Mouse (Mus musculus) mouse embryonic stem cell (cell line): ENCODE data around the gene Cysrt1.

Experiments
- in situ Hi-C, 2 experiments: fragments of 300-500 bp; cut with MboI; formaldehyde crosslinking; loops; 1 replicate in 1 of 2; 3 replicates in 1 of 2; pipeline ENCODE4 v1.14.3; 2019 to 2020; ENCODE audit warnings: low sequenced_read_pairs in 2 of 2, low pct_unique_long_range_greater_than_20kb in 1 of 2, mixed read lengths in 1 of 2; ENCODE audit not compliant: unreplicated experiment in 1 of 2

The Cysrt1 gene

DNA sequence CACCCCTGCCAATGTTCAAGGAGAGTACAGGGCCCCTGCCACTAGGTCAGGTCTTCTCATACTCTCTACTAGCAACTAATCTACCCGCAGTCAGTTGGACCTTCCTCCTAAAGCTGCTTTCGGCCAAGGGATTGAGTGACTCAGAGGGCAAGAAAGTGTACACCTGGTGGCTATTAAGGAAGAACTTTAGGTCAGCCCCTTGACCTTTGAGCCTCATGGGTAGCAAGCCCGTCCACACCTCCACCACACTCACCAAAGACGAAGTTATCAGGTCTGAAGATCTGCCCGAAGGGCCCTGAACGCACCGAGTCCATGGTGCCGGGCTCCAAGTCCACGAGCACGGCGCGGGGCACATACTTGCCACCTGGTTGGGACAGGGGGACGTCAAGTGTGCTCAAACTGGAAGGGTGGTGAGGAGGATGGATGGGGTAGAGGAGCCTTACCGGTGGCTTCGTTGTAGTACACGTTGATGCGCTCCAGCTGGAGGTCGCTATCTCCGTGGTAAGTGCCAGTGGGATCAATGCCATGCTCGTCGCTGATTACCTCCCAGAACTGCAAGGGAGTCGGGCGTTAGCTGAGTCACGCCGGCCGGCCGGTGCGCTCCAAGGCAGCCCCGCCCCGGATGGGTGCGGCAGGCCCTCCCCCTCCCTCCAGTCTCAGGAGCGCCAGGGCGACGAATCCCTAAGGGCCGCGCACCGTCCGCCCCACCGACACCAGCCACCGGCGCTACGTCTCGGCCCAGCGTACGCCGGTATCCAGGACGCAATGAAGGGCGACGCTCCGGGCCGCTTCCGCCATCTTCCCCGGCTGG lies 18.4 kb downstream of the Cysrt1 start:
- in situ Hi-C loops, result no loop called here

DNA sequence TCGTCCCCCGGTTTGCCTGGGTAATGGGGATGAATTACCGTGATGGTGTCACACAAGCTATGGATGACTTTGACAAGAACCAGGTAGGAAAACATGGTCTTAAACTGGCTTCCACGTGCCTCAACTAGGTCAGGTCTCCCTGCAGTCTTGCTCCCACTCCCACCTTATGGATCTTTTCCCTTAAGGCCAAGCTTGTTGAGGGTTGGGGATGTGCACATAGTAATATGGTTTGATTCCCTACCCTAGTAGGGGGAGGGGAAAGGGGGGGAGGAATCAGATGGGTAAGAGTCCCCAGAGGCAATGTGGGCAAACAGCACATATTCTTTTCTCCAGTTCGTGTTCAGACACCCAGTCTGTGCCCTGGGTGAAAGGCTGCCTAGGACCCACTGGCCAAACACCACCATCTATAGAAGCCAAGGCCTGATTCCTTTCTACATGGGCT lies 20.9 kb downstream of the Cysrt1 start:
- in situ Hi-C loops, result no loop called here

DNA sequence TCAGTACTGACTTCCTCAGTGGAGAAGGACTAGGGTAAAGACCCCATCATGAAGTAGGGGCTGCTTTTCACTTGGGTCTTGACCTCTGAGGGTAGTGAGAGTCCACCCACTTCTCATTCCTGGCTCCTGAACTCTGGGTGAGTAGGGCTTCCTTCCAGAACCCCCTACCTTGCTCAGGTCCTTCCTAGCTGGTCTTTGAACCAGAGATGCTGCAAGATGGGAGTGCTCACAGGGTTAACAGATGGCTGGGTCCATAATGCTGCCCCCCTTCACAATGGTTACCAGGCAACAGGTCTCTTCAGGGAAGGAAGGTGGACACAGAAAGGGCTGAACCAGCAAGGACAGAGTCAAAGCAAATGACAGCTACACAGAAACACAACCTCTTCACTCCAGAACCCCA lies 23.8 kb downstream of the Cysrt1 start, which contains the start of gene Fam166a:
TSS of gene Fam166a (plus strand) at position 301 of the 400 bp plus-strand sequence.
- in situ Hi-C loops, result no loop called here

DNA sequence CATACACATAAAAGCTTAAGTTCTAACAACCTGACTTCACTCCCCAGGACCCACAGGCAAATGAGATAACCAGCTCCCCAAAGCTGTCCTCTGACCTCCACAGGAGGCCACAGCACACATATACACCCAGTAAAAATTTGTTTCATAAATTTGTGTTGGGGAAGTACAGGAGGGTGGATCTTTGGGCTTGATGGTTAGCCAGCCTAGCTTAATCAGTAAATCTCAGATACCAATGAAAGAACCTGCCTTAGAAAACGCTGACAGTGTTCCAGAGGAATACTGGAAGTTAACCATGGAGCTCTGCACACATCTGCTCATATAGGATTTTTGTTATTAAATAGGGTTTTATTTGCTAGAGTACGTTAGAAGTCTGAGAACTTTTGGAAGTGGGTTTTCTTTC lies 24.6 kb downstream of the Cysrt1 start:
- in situ Hi-C loops, result no loop called here

DNA sequence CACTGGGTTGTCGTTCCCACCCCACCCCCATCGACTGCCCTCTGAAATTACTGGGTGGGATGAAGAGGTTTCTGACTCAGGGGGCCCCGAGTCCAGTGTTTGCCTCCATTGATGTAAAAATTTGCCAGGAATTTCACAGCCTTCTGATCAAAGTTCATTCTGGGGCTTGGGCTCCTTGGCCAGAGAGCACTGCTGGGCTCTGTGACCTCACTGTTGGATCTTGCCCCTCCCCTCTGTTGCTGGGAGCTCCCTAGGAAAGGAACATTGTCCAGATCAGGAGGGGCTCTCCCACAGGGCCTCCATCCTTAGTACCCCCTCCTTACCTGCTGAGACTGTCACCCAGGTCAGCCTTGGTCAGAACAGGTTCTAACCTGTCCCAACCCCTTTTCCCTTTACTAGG lies 27.8 kb downstream of the Cysrt1 start, which contains the start of gene Stpg3:
TSS of gene Stpg3 (minus strand) at position 194 of the 400 bp plus-strand sequence.
- in situ Hi-C loops, result no loop called here

DNA sequence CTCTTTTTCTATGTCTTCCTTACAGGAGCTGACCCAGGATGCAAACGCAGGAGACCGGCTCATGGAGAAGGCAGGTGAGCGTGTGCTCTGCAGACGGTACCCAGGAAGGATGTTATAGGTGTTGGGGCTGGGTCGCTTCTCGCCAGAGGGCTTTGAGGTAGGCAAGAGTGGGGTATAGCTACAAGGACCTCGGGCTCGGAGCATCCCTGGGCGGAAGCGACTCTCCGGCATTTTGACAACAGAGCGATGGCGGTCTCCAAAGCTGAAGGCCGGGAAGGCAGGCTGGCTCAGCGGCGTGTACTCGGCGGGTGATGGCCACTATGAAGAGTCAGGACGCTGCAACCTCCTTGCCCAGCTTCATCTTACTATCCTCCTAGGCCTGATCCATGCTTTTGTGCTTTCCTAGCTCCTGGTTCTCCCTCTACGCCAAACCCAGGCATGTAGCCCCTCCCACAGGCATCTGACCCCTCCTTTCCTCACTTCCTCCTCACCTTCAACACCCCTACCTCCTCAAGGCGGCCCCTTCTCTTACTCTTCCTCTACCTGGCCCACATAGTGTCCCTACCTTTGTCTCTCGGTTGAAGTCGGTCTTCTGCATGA lies 28.9 kb downstream of the Cysrt1 start:
- in situ Hi-C loops, result no loop called here

DNA sequence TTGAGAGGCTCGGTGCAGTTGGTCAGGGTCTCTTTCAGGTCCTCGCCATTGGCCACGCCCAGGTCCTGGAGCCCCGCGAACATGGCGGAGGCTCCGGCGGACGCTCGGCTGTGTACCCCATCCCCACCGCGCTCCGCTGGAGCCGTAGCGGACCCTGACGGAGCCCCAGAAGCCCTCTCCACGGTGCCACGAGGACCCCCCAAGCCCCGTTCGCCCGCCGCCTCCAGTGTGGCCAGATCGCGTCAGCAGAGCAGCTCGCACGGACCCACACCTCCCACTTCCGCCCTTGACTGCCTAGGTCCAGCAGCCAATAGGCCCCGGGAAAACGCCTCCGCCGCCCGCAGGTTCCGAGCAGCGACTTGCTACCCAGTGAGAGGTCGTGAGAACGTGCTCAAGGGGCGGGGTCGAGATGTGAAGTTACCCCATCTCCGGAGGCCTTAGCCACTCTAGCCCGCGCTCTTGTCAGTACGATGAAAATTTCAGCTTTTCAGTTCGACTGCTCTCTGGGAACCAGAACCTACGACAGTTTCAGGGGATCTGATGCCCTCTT lies 31.1 kb downstream of the Cysrt1 start, which contains the start of gene Nelfb:
TSS of gene Nelfb (minus strand) at position 369 of the 550 bp plus-strand sequence.
- in situ Hi-C loops, result no loop called here

DNA sequence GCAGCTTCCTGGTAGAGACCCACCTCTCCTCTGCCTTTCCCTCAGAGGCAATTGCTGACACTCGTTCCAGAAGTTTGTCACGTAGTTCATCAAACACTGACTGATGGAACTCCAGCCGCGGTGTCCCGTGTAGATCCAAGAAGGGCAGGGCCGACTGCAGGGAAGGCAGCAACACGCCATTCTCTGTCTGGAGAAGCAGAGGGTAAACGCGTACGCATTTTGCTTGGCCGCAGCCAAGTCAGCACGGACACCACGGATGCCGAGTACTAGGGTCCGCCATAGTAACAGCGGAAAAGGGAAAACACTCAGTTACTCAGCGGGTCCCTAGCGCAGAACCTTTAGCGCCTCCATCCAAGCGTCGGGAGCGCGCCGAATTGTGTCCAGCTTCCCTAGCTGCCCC lies 31.6 kb downstream of the Cysrt1 start:
- in situ Hi-C loops, result no loop called here

DNA sequence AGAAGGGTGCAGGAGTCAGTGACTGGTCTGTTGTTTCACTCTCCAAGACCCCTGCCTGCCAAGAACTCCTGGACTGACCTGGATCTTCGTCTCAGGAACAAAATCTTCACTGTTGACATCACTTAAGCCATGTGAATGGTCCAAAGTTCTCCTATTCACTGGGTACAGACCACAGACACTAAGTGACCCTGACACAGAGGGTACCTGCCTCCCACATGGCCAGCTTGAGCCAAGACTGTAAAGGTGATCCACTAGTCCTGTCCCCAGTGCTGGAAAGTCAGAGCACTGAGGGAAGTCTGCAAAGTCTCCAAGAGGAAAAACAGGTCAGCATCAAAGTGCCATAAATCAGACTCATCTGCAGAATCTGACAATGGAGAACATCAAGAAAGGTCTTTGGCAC lies 34.7 kb downstream of the Cysrt1 start:
- in situ Hi-C loops, result no loop called here

DNA sequence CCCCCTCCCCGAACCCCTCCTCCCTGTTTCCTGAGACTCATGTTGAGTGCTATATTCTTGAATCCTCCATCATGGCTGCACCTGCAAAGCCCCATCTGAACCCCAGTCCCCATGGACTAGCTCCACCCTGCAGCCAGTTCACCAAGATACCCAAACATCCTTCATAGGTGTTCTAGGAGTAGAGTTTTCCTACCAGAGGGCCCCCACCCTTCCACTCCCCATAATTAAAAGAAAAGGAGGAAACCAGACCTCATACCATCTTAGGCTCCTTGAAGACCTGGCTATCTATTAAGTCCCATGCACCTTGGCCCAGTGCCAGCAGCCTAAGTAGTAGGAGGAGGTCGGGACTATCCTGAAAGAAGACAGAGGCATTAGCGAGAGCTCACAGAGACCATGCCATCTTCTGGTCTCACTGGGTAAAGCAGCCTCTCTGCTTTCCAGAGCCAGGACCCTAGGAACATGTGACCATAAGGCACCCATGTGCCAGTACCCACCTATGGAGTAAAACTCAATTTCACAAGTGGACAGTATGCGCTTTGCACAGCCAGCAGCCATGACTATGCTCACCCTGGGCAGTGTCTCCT lies 38.5 kb downstream of the Cysrt1 start:
- in situ Hi-C loops, result no loop called here

DNA sequence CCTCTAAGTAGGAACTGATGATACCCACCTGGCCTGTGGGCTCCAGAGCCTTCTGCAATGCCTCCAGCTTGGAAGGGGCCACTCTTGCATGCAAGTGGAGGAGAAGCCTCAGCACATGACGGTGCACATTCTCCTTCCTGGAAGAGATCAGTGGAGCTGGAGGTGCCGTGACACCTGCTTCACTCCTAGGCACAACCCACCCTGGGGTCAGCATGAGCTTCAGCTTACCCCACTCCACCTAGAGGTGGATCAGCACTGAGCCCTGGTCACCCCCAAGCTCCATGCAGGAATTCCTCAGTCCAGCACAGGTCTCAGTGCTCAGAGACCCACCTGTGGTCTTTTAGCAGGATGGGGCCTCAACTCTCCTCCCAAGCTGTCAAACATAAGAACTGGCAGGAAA lies 41.6 kb downstream of the Cysrt1 start:
- in situ Hi-C loops, result no loop called here

DNA sequence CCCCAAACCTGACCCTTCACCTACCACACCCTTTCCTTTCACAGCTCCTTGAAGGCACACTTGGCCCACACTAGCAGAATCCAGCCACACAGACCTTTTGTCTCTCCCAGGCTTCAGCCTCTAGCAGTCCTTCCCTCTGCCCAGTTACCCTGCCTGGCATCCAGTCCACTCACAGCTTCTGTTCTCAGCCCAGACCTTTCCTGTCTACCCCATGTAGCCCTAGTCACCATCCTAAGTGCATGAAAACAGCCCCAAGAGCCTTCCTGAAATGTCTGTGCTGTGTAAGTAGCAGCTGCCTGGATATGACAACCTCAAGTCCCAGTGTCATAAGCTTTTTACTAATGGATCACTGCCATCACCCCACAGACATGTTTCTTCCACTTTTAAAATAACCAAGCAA lies 44.3 kb downstream of the Cysrt1 start:
- in situ Hi-C loops, result loop anchor here in 1 of 2 experiments (10.0 kb wide), 1 partner anchor 57 kb away; the partner anchor contains the start of gene Tmem203

DNA sequence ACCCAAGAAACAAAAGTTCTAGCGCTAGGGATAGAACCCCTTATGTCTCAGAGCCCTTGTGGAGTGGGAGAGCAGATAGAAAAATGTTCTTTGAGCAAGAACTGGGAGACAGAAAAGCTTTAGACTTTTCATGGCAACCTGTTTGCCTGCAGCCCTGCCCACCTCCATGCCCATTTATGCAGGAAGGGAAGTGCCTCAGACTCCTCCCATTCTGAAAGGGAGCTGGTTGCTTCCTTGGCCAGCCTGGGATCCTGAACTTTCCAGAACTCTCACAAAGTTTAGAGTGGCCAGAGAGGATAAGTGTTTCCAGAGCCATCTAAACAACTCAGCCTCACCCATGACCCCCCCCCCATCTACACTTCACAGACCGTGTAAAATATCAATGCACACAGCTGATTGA lies 45.1 kb downstream of the Cysrt1 start:
- in situ Hi-C loops, result loop anchor here in 1 of 2 experiments (10.0 kb wide), 1 partner anchor 58 kb away; the partner anchor contains the start of gene Tmem203

DNA sequence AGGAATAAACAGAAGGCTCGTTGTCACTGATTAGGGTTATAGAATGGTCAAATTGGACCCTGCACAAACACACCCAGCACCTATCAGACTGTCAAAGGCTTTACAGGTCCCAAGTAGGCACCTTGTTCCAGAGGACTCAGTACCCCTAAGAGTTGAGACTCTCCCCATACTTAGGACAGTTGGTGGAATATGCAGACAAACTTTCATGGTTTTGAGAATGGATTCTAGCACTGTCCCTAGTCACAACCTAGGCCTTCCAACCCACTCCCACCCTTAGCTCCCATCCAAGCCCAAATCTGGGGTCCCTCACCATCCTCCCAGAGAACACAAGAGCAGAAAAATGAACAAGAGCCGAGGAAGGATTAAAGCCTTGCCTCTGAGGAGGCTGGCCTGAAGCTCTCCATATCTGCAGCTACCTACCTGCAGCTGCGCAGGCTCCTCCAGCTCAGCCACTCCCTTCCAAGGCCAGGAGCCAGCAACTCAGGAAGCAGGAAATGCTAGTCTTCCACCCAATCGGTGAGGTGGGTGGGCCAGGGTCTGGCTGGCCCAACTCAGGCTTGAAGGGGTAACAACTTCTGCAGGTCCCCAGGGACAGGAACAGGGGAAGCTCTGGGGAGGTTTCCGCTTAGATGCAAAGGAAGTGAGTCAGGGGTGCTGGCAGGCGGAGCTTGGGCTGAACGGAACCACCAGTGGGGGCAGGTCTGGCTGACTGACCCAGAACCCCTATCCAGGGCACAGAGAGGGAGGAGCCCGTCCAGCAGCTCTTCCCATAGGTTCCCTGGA lies 45.9 kb downstream of the Cysrt1 start, which contains the start of gene Tor4a:
TSS of gene Tor4a (minus strand) at position 715 of the 783 bp plus-strand sequence.
- in situ Hi-C loops, result loop anchor here in 1 of 2 experiments (10.0 kb wide), 1 partner anchor 58 kb away; the partner anchor contains the start of gene Tmem203

DNA sequence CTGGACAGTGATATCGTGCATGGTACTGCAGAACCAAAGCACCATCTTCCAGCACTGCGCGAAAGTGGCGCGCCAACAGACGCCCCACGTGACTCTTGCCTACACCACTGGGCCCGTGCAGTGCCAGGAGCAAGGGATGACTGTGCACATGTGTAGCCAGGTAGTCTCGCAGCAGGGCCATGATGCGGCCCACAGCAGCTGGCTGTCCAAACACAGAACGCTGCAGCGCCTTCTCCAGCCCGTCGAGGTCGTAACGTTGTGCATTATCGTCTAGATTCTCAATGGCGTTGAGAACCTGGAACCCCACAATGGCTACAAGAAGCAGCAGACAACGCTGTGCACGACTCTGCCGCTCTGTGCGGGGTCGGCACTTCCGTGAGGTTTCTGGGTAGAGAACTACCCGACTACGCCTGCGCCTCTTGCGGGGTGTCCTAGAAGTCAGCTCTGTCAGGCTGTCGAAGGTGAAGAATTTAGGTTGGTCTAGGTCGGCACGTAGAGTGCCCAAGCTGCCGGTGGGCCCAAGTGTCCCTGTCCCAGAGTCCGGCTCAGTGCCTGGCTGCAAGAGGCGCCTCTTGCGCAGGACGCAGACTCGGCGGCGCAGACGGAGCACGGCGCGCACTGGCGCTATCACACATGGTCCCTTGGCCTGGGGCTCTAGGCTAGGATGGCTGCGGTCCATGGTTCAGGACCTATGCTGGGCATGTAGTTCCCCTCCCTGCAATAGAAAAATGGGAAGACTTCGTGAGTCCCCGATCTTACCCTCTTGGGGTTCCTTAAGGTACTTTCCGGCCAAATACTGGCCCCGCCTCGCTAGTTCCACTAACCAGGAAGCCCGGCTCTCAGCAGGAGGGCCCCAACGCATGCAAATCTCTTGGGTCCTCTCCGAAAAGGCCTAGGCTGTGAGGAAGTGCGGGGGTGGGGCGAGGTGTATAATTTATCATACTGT lies 46.8 kb downstream of the Cysrt1 start:
- in situ Hi-C loops, result loop anchor here in 1 of 2 experiments (10.0 kb wide), 1 partner anchor 59 kb away; the partner anchor contains the start of gene Tmem203

DNA sequence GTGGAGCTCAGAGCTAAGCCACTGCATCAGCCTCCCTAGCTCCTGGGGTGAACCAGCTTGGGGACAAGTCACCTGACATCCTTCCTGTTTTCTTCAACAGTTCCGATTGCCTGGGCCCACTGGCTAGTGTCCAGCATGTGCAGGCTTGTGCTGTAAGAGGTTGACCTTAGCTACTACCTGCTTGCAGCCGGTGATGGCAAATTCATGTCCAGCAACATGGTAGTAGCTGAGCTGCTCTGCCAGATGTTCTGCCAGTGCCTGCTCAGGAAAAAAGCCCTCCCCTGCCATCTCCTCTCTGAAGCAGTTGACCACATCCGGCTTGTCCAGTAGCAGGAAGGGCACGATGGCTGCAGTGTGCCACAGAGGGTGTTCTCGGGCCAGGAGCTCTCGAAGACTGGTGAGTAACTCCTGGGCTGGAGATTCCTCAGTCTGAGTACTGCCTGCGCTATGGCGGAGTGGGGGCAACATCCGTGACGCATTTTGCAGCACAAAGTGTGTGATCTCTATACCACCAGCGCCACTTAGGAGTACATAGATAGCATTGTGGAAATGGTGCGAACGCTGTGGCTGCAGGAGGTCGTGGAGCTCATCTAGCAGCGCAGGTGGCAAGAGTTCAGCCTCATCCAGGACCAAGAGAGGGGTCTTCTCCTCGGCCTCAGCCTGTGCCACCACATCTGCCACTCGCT lies 47.6 kb downstream of the Cysrt1 start:
- in situ Hi-C loops, result loop anchor here in 1 of 2 experiments (10.0 kb wide), 1 partner anchor 60 kb away; the partner anchor contains the start of gene Tmem203
